Mouse (Mus musculus): ENCODE data around the gene AC140267.1.
A peak's percentile ranks its signal among the peaks of the same experiment; 100 is the strongest.

AC140267.1 gene

DNA sequence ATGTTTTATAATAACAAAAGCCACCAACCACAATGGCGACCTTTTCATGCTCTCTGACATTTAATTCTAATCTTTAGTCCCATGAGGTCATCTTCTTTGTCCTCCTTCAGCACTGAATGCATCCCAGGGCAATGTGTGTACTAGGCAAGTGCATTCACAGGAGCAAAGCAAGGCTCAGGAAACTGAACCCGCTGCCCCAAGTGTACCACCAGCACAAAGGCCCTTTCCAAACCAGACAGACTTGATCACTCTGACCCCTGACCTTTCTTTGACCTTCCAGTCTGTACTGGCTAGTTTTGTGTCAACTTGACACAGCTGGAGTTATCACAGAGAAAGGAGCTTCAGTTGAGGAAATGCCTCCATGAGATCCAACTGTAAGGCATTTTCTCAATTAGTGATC is 3.3 kb upstream of the AC140267.1 start:
- peak; percentile 47 for DNase-seq

DNA sequence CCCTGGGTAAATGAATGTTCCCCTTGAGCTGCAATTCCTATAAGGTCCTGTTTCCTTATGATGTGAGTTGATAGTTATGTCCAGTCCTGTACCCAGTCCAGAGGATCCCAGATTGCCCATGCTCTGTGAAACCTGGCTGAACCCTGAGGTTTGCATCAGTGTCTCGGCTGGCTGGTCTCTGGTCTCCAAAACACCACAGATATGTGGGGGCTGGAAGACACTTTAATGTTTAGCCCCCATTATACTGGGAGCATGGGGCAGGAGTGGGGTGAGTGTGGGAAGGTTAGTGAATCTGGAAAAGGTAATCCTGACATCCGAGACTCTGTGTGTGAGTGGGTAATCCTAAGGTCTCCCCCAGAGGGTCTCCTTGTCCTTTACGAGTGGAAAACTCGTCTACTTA is 2.6 kb upstream of the AC140267.1 start:
- no peak for DNase-seq

DNA sequence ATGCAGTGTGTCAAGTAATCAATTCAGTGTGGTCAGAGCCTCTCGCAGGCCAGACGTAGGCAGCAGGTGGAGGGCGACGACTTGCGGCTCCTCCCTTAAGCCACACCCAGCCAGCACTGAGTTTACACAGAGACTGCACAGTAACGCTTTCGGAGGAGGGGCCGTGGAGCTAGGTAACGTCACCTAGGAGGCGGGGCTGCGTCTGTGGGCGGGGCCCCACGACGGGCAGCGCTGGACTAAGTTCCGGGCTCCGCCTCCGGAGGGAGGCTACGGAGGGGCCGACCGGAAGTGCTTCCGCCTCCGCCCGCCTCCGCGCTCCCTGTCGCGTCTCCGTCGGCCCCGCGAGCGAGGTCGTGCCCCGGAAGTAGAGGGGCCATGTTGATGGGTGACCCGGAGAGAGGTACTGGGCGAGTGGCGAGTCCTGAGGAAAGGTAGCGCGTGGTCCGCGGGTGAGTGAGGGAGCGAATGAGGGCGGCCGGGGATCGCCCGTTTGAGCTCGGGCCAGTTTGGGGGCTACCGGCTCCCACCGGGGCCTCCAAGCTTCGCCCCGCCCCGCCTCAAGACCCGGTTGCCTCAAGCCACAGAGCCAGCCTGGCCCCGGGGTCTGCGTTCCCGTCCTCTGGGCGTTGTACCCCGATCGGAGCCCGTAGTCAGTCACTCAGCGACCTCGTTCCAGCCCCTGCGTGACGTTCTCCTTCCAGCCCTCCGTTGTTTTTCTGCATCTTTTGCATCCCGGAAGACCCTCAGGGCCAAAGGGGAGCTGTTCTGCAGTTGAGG is 1.7 kb upstream of the AC140267.1 start, which contains the start of gene Mief1:
Mief1 (plus strand) TSS at position 286 of the 777 bp plus-strand sequence.
- DNase-seq = peak; percentile 99

DNA sequence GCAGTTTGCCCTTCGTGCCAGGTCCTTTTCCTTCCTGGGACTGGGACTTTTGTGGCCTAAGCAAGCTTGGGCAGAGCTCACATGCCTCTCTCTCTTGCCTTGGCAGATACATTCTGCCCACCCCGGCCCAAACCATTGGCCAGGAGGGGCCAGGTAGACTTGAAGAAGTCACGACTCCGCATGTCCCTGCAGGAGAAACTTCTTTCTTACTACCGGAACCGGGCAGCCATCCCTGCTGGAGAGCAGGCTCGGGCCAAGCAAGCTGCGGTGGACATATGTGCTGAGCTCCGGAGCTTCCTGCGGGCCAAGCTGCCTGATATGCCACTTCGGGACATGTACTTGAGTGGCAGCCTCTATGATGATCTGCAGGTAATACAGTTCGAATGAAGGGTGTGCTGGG is 12.5 kb downstream of the AC140267.1 start:
- no peak for DNase-seq

DNA sequence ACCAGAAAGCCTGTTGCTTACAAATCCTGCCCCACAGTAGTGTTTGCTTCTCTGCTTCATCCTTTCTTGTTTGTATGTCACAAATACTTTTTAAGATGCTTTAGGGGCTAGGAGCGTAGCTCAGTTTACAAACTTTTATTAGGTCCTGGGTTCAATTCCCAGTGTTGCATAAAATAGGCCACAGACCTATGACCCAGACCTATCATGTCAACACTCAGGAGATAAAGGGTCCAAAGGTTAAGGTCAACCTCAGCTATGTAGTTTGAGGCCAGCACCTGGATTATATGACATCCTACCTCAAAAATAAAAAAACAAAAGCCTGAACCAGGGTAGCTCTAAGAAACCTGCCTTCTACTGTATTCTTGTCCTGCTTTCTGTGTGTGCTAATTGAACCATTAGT is 13.0 kb downstream of the AC140267.1 start:
- DNase-seq = no peak

DNA sequence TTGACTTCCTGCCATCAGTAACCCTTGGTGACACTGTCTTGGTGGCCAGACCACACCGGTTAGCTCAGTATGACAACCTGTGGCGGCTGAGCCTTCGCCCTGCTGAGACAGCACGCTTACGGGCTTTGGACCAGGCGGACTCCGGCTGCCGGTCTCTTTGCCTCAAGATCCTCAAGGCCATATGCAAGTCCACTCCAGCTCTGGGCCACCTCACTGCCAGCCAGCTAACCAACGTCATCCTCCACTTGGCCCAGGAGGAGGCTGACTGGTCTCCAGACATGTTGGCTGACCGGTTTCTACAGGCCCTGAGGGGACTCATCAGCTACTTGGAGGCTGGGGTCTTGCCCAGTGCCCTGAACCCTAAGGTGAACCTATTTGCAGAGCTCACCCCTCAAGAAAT is 14.0 kb downstream of the AC140267.1 start:
- DNase-seq = no peak

DNA sequence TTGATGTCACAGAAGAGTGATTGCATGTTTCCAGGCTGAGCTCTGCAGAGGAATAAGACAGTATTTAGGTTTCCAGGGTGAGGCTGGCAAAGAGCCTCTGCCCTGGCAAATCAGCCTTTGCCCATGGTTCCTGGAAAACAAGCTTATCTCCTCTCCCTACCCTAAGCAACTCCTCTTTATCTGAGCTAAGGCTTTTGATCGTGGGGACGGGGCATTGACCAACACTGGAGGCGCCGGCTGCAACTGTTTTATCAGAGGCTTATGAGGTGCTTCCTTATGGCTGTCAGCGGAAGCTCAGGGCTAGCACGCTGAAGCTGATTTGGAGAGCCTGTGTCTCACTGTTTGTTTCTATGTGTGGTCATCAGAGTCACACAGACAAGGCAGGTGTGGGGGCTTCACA is 15.0 kb downstream of the AC140267.1 start:
- no peak for DNase-seq

DNA sequence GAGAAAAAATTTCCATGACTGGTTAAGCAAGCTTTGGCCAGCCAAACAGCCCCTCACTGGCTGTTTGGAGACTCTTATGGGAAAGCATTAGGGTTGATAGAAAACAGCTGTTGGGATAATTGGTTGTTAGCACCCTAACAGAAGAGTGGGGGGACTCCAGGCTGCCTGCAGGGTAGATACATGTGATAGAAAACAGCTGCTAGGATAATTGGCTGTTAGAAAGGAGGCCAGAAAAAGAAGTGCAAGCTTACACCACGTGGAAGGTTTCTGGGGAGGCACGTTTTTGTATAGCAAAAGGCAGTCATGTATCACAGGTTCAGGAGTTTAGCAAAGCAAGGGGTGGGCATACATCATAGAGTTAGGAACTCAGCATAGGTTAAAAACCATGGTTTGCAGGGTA is 17.9 kb downstream of the AC140267.1 start:
- peak; percentile 52 for DNase-seq

DNA sequence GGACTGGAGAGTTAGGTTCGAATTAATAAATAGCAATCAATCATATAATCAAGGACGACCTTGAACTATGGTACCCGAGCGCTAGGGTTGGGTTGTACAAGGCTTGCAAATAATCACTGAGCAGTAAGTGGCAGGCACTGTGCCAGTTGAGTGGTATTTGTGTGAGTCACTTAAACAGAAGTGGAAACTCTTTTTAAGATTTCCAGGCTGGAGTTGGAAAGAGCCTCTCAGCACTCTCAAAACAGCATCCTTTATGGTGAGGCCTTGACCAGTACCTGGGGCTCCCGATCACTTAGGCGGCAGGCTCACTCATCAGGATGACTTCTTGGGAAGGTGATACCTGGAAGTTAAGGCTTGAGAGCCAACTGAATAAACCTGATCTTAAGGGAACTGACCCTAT is 18.6 kb downstream of the AC140267.1 start:
- DNase-seq = peak; percentile 13

DNA sequence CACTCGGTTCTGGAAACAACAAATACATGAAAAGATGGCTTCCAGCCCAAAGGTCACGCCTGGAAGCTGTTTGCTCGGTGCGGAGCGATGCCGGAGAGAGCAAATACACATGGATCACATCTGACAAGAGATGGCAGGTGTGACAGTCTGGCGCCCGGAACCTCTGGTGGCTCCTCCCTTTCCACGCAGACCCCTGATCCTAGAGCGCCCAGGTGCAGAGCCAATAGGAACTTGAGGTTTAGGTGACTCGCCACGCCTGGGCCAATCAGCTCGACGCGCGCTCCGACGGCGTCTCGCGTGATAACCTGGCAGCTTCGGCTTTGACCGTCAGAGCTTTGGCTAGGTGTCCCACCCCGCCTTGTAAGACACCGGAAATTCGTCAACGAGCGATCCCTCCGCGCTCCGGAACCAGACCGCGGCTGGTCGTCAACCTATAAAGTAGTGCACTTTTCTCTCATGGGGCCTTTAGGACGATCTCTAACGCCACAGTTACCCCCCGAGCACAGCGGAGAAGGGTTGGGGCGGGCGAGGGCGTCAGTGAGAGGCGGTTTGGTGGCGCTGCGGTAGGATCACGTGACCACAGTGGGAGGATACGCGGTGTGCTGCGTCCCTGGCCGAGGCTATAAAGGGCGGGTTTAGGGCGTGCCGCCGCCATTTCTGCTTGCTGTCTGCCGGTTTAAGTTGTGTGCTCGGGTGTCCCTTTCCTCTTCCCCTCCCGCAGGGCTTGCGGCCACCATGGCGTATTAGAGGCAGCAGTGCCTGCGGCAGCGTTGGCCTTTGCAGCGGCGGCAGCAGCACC is 19.4 kb downstream of the AC140267.1 start, which contains the start of gene Atf4:
Atf4 (plus strand) TSS at position 338 of the 799 bp plus-strand sequence.
- peak; percentile 99 for DNase-seq

DNA sequence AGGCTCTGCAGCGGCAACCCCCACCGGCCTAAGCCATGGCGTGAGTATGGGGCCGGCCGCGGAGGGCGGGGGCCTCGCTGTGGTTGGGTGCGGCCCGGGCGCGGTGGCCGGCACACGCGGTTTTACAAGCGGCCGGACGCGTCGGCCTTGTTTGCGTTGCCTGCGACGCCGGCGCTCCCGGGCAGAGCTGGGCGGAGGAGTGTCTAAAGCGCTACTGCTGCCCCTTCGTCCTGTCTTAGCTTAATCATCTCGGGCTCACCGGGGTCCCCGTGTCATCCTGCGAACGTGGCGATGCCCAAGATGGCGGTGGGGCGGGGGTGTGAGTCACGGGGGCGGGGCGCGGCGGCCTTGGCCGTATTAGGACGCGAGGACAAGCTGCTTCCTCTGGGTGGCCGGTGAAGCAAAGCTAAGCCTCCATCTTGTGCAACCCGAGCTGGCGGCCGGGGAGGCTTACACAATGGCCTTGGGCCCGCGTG is 20.0 kb downstream of the AC140267.1 start:
- DNase-seq = peak; percentile 91

DNA sequence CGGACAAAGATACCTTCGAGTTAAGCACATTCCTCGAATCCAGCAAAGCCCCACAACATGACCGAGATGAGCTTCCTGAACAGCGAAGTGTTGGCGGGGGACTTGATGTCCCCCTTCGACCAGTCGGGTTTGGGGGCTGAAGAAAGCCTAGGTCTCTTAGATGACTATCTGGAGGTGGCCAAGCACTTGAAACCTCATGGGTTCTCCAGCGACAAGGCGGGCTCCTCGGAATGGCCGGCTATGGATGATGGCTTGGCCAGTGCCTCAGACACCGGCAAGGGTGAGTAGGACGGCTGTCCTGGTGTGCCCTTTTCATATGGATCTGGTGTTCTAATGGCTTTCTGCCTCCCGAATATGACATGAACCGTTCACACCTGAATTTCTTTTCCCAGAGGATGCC is 20.6 kb downstream of the AC140267.1 start:
- peak; percentile 8 for DNase-seq

DNA sequence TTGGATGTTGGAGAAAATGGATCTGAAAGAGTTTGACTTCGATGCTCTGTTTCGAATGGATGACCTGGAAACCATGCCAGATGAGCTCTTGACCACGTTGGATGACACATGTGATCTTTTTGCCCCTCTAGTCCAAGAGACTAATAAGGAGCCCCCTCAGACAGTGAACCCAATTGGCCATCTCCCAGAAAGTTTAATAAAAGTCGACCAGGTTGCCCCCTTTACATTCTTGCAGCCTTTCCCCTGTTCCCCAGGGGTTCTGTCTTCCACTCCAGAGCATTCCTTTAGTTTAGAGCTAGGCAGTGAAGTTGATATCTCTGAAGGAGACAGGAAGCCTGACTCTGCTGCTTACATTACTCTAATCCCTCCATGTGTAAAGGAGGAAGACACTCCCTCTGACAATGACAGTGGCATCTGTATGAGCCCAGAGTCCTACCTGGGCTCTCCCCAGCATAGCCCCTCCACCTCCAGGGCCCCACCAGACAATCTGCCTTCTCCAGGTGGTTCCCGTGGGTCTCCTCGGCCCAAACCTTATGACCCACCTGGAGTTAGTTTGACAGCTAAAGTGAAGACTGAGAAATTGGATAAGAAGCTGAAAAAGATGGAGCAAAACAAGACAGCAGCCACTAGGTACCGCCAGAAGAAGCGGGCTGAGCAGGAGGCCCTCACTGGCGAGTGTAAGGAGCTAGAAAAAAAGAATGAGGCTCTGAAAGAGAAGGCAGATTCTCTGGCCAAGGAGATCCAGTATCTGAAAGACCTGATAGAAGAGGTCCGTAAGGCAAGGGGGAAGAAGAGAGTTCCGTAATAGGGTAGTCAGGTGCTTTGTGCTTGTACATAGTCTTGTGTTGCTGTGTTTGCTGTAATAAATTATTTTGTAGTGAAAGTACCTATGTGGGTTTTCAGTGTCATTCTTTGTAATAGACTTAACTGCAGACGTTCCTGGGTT is 21.3 kb downstream of the AC140267.1 start:
- DNase-seq = no peak

DNA sequence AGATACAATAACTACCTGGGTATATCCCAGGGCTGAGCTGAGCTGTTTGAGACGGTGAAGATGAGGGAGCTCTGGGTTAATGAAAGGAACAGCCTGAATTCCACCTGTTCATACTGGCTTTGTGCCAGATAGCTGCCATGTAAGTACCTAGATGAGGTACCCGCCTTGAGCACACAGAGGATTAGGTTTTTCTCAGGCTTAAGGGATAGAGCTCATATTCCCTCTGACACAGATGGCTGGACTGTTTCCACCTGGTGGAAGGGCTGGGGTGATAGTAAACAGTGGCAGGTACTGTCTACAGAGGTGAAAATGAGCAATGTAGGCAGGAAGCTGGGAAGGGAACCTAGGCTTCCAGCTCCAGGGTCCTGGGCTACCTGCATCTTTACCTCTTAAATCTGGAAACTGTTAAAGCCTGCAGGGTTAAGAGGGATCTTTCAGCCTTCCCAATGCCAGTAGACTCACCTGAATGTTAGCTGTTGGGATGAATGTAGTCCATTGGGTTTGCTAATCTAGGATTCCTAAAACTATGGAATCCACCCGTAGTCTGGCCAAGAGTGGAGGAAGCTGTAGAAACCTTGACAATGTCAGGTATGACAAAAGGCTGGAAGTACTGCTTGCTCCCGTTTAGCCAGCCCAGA is 22.1 kb downstream of the AC140267.1 start:
- no peak for DNase-seq

DNA sequence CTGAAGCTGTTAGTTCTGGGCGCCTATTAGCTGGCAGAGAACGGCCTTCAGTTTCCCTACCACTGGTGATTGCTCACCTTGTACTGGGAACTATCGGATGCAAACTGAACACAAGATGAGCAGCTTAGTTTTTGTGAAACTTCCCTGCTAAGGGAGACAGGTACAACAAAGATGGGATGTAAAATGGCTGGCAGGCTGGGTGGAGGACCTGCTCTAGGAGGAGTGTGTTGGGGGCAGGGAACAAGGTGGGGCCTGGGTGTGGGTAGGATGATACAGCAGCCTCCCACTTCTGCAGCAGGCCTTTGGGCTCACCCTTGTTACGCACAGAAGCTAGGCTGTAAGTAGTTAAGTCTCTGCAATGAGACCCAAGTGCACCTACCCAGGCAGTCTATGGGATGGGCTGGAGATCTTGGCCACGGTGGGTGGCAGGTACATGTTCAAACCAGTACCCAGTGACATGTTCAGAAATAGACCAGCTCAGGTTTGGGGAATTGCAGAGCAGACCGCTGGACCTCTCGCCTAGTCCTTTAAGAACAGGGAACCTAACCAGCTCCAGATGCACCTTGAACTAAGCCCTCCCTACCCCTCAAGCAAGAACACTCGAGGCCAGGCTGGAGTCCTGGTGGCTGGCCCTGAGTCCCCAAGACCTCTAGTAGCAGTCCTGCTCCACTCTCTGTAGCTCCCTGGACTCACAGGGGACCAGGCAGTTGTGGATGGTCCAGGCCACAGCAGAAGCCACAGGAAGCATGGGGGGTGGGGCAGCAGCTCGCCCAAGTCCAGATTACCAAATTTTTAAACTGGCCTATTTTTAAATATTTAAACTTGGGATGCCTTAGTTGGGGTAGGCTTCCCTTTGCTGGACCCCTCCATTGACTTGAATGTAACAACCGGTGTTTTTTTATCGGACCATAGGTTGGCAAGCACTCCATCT is 22.9 kb downstream of the AC140267.1 start:
- peak; percentile 17 for DNase-seq

DNA sequence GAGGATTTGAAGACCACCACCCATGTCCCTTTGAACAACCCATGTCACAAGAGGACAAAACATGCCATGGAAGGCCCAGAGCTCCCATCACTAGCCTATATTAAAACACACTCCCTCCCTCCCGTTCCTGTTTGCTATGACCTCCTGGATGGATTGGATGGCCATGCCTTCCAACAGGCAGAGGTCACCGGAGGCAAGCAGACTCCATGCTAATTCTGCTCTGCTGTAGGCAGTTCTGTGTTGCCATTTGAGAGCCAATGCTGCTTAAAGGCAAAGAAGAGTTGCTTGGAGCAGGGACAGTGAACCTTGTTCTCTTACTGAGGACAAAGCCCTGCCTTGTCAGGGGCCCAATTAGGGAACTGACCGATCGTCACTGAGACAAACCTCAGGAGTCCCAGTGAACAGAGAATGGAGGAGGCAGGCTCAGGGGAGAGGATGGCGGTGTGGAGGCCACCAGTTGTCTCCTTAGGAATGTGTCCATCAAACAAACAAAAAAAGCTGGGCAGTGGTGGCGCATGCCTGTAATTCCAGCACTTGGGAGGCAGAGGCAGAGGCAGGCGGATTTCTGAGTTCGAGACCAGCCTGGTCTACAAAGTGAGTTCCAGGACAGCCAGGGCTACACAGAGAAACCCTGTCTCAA is 23.9 kb downstream of the AC140267.1 start:
- no peak for DNase-seq

DNA sequence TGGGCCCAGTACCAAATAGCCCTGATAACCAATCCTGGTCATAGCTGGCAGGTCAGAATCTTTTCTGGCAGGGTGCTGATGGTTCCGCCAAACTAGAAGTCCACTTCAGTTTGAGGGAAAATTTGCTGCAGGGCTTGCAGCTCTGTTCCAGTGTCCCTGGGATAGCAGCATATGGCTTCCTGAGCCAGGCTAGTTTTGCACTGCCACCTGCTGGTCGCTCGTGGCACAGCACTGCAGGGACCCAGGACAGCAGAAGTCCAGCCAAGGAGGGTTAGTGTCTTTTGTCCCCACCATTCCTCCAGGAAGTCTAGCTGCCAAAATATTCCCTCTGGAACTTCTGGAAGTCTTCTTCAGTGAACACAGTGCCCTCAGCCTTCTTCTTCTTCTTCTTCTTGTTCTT is 25.0 kb downstream of the AC140267.1 start:
- peak; percentile 84 for DNase-seq

DNA sequence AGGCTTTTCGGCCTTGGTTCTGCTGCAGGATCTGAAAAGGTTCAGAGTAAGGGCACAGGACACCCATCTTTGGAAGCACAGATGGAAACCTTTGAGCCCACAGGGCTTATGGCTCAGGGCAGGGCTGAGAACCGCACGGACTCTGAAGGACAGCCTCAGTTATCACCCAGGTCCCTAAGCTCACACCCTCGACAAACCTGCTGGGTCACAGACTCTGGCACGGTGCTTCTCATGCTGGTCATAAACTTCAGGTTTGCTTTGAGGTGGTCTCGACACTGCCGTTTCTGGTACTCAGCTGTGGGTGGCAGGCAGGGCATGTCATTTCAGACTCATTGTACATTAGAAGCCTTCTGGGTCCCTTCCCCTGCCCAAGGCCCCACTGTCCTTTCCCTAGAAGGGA is 25.5 kb downstream of the AC140267.1 start:
- no peak for DNase-seq

DNA sequence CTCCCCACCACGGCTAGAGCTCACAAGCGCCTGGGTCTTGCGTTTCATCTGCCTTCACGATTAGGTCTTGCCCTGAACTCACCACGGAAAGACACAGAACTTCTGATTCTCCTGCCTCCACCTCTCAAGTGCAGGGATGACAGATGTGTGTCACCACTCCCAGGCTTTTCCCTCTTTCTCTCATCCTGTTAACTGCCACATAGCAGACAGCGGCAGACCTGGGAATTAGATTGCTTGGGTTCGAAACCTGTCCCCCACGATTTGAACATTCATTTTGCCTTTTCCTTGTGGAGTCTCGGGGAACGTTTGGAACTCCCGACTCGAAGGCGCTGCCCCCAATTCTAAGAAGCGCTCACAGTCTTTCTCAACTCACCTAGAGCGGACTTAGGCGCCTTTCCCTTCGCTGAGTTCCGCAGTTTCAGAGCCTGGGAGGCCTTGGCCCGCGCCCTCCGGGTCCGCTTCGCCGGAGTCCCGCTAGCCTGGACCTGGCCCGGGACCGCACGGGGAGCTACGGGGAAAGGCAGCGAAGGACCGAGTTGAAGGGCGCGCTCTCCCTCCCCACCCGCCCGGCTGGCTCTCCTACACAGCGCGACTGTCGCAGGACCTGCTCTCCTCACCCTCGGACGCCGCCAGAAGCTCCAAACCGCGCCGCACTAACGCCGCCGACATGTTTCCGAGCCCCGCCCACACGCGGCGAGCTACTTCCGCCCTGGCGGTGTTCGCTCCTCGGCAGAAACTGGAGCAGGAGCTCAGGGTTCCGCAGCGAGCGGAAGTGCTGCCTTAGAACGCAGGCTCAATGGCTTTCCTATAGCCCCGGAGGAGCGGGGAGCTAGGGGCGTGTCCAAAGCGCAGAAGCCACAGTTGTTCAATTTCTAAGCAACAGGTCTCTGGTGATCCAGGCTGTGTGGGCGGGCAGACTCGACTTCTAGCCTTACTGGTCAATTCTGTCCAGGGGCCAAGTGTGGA is 28.3 kb downstream of the AC140267.1 start, which contains the start of gene Rps19bp1:
Rps19bp1 (minus strand) TSS at position 706 of the 966 bp plus-strand sequence.
- peak; percentile 96 for DNase-seq

All from embryo, embryonic 11 days (tissue).